Comparison of ENCODE assay signal across 18 mouse cellular contexts in the genomic region with DNA sequence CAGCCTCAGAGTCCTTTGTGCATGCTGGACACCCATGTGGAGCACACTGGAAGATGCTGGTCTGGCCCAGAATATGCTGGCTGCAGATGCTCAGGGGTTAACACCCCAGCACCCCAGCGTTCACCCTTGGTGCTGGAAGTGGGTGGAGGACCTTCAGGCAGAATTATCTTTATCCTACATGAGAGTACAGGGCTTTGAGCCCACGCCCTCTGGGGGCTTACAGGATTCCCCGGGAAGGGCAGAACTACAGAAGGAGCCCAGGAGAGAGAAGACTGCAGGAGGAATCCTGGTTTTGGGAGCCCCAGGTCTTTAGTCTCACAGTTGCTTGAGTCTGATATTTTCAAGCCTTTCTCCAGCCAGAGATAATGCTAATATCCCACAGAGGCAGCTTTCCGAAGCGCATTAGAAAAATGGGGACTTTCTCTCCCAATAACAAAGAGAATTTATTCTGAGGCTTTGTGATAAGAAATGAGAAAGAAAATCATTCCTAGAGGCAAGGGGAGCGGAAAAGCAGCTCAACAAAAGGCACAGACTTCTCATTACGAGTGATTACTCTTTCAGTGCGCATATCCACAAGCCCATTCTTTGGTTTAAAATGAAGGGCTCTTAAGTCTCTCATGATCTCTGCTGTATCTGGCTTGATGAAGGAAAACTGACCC. TPM values are rescaled to one million over a fixed set of nuclear protein-coding genes. Genes with fewer than 3 reads are reported as not detected.
A peak's percentile ranks its signal among the peaks of the same experiment; 100 is the strongest.
DNase-seq lines count a peak whose midpoint lies in the region; ATAC-seq lines count a peak whose summit lies in the region.
"Had no signal": no experiment of that assay in that cellular context is flagged by ENCODE, and none has a peak within 500 bp of the region (broad histone marks: within the 10 kb centered on the region; RNA-seq: fewer than 3 reads in every experiment).

No protein-coding gene starts in this region.

- peaks cover 27% of the 10 kb centered on the region for H3K4me1 ChIP-seq in liver, embryonic 13.5 days (replicated peaks)
- peaks cover 8% of the 10 kb centered on the region for H3K4me1 ChIP-seq in forebrain, embryonic 16.5 days (replicated peaks; ENCODE audit: control insufficient read depth, insufficient read depth, low read length)
- H3K4me1 ChIP-seq in hindbrain, embryonic 16.5 days (ENCODE audit: control insufficient read depth, insufficient read depth, low read depth, low read length) = peaks cover 7% of the 10 kb centered on the region
- peaks cover 19% of the 10 kb centered on the region for H3K4me1 ChIP-seq in midbrain, embryonic 15.5 days
- H3K4me1 ChIP-seq: embryonic facial prominence, embryonic 12.5 days had no signal

- no peak overlapping the region; the same call in 1 of the 2 replicates for H3K4me2 ChIP-seq in liver, embryonic 13.5 days
- 0 out of 2 replicates have a peak overlapping the region, but pooled peaks have one; percentile 7 for H3K4me2 ChIP-seq in forebrain, embryonic 16.5 days (ENCODE audit: low read length)
- peak overlapping the region; percentile 22; the same call in 1 of the 2 replicates for H3K4me2 ChIP-seq in hindbrain, embryonic 16.5 days (ENCODE audit: low read length)
- peak overlapping the region; percentile 33 for H3K4me2 ChIP-seq in midbrain, embryonic 15.5 days
- H3K4me2 ChIP-seq: embryonic facial prominence, embryonic 12.5 days; heart, embryonic 11.5 days had no signal

- 51% methylated on average over 8 of the region's 8 CpGs for WGBS in liver, embryonic 13.5 days (ENCODE audit: insufficient replicate concordance)
- 11% methylated on average over 8 of the region's 8 CpGs for WGBS in forebrain, embryonic 16.5 days
- 33% methylated on average over 8 of the region's 8 CpGs for WGBS in hindbrain, embryonic 16.5 days
- WGBS in midbrain, embryonic 15.5 days = 17% methylated on average over 8 of the region's 8 CpGs

- H3K27ac ChIP-seq in liver, embryonic 13.5 days = no peak overlapping the region
- H3K27ac ChIP-seq in forebrain, embryonic 16.5 days (ENCODE audit: low read length) = no peak overlapping the region
- H3K27ac ChIP-seq in hindbrain, embryonic 16.5 days (ENCODE audit: low read depth, low read length) = peak overlapping the region; percentile 24; the same call in 1 of the 2 replicates
- peak overlapping the region; percentile 71 for H3K27ac ChIP-seq in midbrain, embryonic 15.5 days
- H3K27ac ChIP-seq: embryonic facial prominence, embryonic 12.5 days had no signal

- no peak overlapping the region for H3K9ac ChIP-seq in liver, embryonic 13.5 days
- no peak overlapping the region; the same call in 1 of the 2 replicates for H3K9ac ChIP-seq in forebrain, embryonic 16.5 days (replicated peaks; ENCODE audit: low read depth, low read length)
- H3K9ac ChIP-seq in hindbrain, embryonic 16.5 days (ENCODE audit: low read depth, low read length) = no peak overlapping the region
- H3K9ac ChIP-seq in midbrain, embryonic 15.5 days = peak overlapping the region; percentile 6; the same call in 1 of the 2 replicates
- H3K9ac ChIP-seq: embryonic facial prominence, embryonic 12.5 days had no signal

- no peak for DNase-seq in liver, embryonic 13.5 days
- no peak for DNase-seq in liver
- no peak for DNase-seq in frontal cortex, postnatal 14 days (ENCODE audit: low spot score in 2 of 2)
- no peak for DNase-seq in kidney, postnatal 36 days
- DNase-seq: cerebellum, adult 9-11 months; heart, postnatal 10 days; kidney, adult 2 months; kidney, postnatal 14 days; left cerebral cortex, postnatal 4 days; lung, adult 18-20 months; lung, postnatal 36 days; right cerebral cortex, adult 18-20 months had no signal

- no peak overlapping the region for H3K4me3 ChIP-seq in liver, embryonic 13.5 days (replicated peaks)
- no peak overlapping the region for H3K4me3 ChIP-seq in forebrain, embryonic 16.5 days (replicated peaks; ENCODE audit: low read length)
- H3K4me3 ChIP-seq in hindbrain, embryonic 16.5 days (ENCODE audit: low read length) = no peak overlapping the region
- H3K4me3 ChIP-seq in midbrain, embryonic 15.5 days = no peak overlapping the region
- H3K4me3 ChIP-seq: embryonic facial prominence, embryonic 12.5 days had no signal

- peak; percentile 54 for ATAC-seq in liver, embryonic 13.5 days (ENCODE audit: low read depth)
- ATAC-seq in forebrain, embryonic 16.5 days = peak; percentile 38; the same call in 1 of the 2 replicates
- no peak for ATAC-seq in hindbrain, embryonic 16.5 days
- ATAC-seq in midbrain, embryonic 15.5 days (replicated peaks) = peak; percentile 50; the same call in 1 of the 2 replicates
- ATAC-seq: inflammation-experienced regulatory T-cells, adult 6 months had no signal

- no peaks in the 10 kb centered on the region for H3K27me3 ChIP-seq in liver, embryonic 13.5 days
- peaks cover 3% of the 10 kb centered on the region for H3K27me3 ChIP-seq in forebrain, embryonic 16.5 days (replicated peaks; ENCODE audit: control insufficient read depth, insufficient read depth, low read length)
- H3K27me3 ChIP-seq in hindbrain, embryonic 16.5 days (replicated peaks; ENCODE audit: control insufficient read depth, insufficient read depth, low read length) = no peaks in the 10 kb centered on the region
- H3K27me3 ChIP-seq in midbrain, embryonic 15.5 days (replicated peaks) = no peaks in the 10 kb centered on the region

- no peaks in the 10 kb centered on the region for H3K36me3 ChIP-seq in liver, embryonic 13.5 days
- no peaks in the 10 kb centered on the region for H3K36me3 ChIP-seq in forebrain, embryonic 16.5 days (ENCODE audit: control insufficient read depth, insufficient read depth)
- H3K36me3 ChIP-seq in hindbrain, embryonic 16.5 days (ENCODE audit: control insufficient read depth, insufficient read depth, low read length) = no peaks in the 10 kb centered on the region
- no peaks in the 10 kb centered on the region for H3K36me3 ChIP-seq in midbrain, embryonic 15.5 days (replicated peaks)
- H3K36me3 ChIP-seq: embryonic facial prominence, embryonic 12.5 days had no signal

- no peaks in the 10 kb centered on the region for H3K9me3 ChIP-seq in liver, embryonic 13.5 days (replicated peaks)
- H3K9me3 ChIP-seq in forebrain, embryonic 16.5 days (ENCODE audit: control insufficient read depth, low read length) = no peaks in the 10 kb centered on the region
- H3K9me3 ChIP-seq in hindbrain, embryonic 16.5 days (ENCODE audit: control insufficient read depth, low read length) = no peaks in the 10 kb centered on the region
- H3K9me3 ChIP-seq in midbrain, embryonic 15.5 days = no peaks in the 10 kb centered on the region
- H3K9me3 ChIP-seq: embryonic facial prominence, embryonic 12.5 days had no signal

RNA-seq across cellular contexts. Expression of a gene that starts 5.9 kb away (rescaled TPM):
- 8.8 and 9.1 TPM in 2 replicates for polyA plus RNA-seq in liver, embryonic 13.5 days (2015; fragmentation: Nextera tagmentation; extraction: Ambion mirVana)
- polyA plus RNA-seq in forebrain, embryonic 16.5 days (2015; fragmentation: Nextera tagmentation; extraction: Ambion mirVana) = 13.8 and 14.5 TPM in 2 replicates
- polyA plus RNA-seq in hindbrain, embryonic 16.5 days (2015; fragmentation: Nextera tagmentation; extraction: Ambion mirVana) = 9.3 and 10.6 TPM in 2 replicates
- polyA plus RNA-seq in midbrain, embryonic 15.5 days (2015; fragmentation: Nextera tagmentation; extraction: Ambion mirVana) = 11.8 and 12.6 TPM in 2 replicates

RNA-seq across cellular contexts. Expression of a gene that starts 33.1 kb away (rescaled TPM):
- 1.5 and 1.8 TPM in 2 replicates for polyA plus RNA-seq in liver, embryonic 13.5 days (2015; fragmentation: Nextera tagmentation; extraction: Ambion mirVana)
- 1.5 and 1.7 TPM in 2 replicates for polyA plus RNA-seq in forebrain, embryonic 16.5 days (2015; fragmentation: Nextera tagmentation; extraction: Ambion mirVana)
- polyA plus RNA-seq in hindbrain, embryonic 16.5 days (2015; fragmentation: Nextera tagmentation; extraction: Ambion mirVana) = 2.5 and 3.0 TPM in 2 replicates
- polyA plus RNA-seq in midbrain, embryonic 15.5 days (2015; fragmentation: Nextera tagmentation; extraction: Ambion mirVana) = 1.8 and 2.1 TPM in 2 replicates

Comparison
In these comparisons a context has a peak if more than half of its experiments do, and no peak if none do; other contexts are left out.
1. H3K27ac ChIP-seq: peak in hindbrain, embryonic 16.5 days (single experiment) and midbrain, embryonic 15.5 days (single experiment); none in liver, embryonic 13.5 days (single experiment) and forebrain, embryonic 16.5 days (single experiment).